ENCODE assay signal across 27 mouse cellular contexts in genomic region chr17:46042158-46042557, GRCm38 (mm10). TPM values are rescaled to one million over a fixed set of nuclear protein-coding genes. Genes with fewer than 3 reads are reported as not detected.
A peak's percentile ranks its signal among the peaks of the same experiment; 100 is the strongest.
DNase-seq lines count a peak whose midpoint lies in the region; ATAC-seq and TF ChIP-seq lines count a peak whose summit lies in the region.
"Had no signal": no experiment of that assay in that cellular context is flagged by ENCODE, and none has a peak within 500 bp of the region (broad histone marks: within the 10 kb centered on the region; RNA-seq: fewer than 3 reads in every experiment).

No protein-coding gene starts in this region.

- ATAC-seq in embryonic facial prominence, embryonic 15.5 days (ENCODE audit: insufficient number of reproducible peaks, low FRiP score, low TSS enrichment, low read depth) = no peak
- ATAC-seq: activated CD4-positive, CD25-positive, alpha-beta regulatory T cell, adult 4 months; forebrain, embryonic 13.5 days; forebrain, embryonic 16.5 days; hindbrain, postnatal 0 days had no signal

- no peak for TF ChIP-seq POLR2A in lung, adult 2 months (IDR thresholded peaks at IDR 0.05; ENCODE audit: borderline replicate concordance, extremely low read depth, low read depth, low read length)

- no peak for DNase-seq in embryonic facial prominence, embryonic 10.5 days (ENCODE audit: low spot score)
- peak; percentile 41 for DNase-seq in lung, postnatal 36 days
- DNase-seq in lung, adult 2 months = no peak
- peak; percentile 33 for DNase-seq in urinary bladder, postnatal 25 days (ENCODE audit: low spot score)
- no peak for DNase-seq in urinary bladder, adult 2 months (ENCODE audit: low spot score)
- DNase-seq in adrenal gland, adult (ENCODE audit: inconsistent age in 2 of 2, low spot score in 1 of 2) = no peak
- DNase-seq: adrenal gland, postnatal 10 days; adrenal gland, postnatal 36 days; cerebellum, adult 18-20 months; cerebellum, adult 9-10 months; cerebellum, postnatal 14 days; gastrocnemius, postnatal 10 days; gastrocnemius, postnatal 36 days; heart, adult 18-20 months; heart, postnatal 10 days; heart, postnatal 4 days had no signal

- no peak for TF ChIP-seq CTCF in lung, adult 2 months (IDR thresholded peaks at IDR 0.05; ENCODE audit: insufficient read depth, low read length)

- H3K4me3 ChIP-seq in embryonic facial prominence, embryonic 15.5 days (replicated peaks) = no peak overlapping the region
- H3K4me3 ChIP-seq in embryonic facial prominence, embryonic 10.5 days = no peak overlapping the region
- no peak overlapping the region for H3K4me3 ChIP-seq in lung, adult 2 months (replicated peaks; ENCODE audit: extremely low read depth, low read depth, low read length)
- H3K4me3 ChIP-seq: embryonic facial prominence, embryonic 12.5 days; erythroblast, embryonic 14.5 days; forebrain, embryonic 10.5 days; forebrain, embryonic 13.5 days; heart, embryonic 12.5 days; heart, embryonic 15.5 days had no signal

- H3K27me3 ChIP-seq in embryonic facial prominence, embryonic 15.5 days = no peaks in the 10 kb centered on the region
- H3K27me3 ChIP-seq in embryonic facial prominence, embryonic 10.5 days (replicated peaks; ENCODE audit: low read depth, poor library complexity, severe bottlenecking) = 0 out of 2 replicates have a peak, but pooled peaks cover 4% of the 10 kb centered on the region
- H3K27me3 ChIP-seq: embryonic facial prominence, embryonic 12.5 days; forebrain, embryonic 13.5 days; heart, embryonic 15.5 days had no signal

- WGBS in embryonic facial prominence, embryonic 15.5 days = 75% methylated on average over 8 of the region's 8 CpGs
- 86% methylated on average over 8 of the region's 8 CpGs for whole genome bisulfite sequencing in embryonic facial prominence, embryonic 10.5 days
- WGBS in lung, adult 2 months = 74% methylated on average over 8 of the region's 8 CpGs

- H3K27ac ChIP-seq in embryonic facial prominence, embryonic 15.5 days (replicated peaks) = 0 out of 2 replicates have a peak overlapping the region, but pooled peaks have one; percentile 11
- H3K27ac ChIP-seq in embryonic facial prominence, embryonic 10.5 days (replicated peaks) = no peak overlapping the region; the same call in 1 of the 2 replicates
- H3K27ac ChIP-seq: embryonic facial prominence, embryonic 12.5 days; forebrain, embryonic 10.5 days; forebrain, embryonic 13.5 days; heart, embryonic 15.5 days; hindbrain, embryonic 14.5 days; hindbrain, postnatal 0 days had no signal

- H3K9me3 ChIP-seq in embryonic facial prominence, embryonic 15.5 days (replicated peaks) = no peaks in the 10 kb centered on the region
- no peaks in the 10 kb centered on the region for H3K9me3 ChIP-seq in embryonic facial prominence, embryonic 10.5 days
- H3K9me3 ChIP-seq: embryonic facial prominence, embryonic 12.5 days; forebrain, embryonic 10.5 days; forebrain, embryonic 13.5 days; heart, embryonic 12.5 days; heart, embryonic 15.5 days had no signal

- H3K4me2 ChIP-seq in embryonic facial prominence, embryonic 15.5 days (replicated peaks) = no peak overlapping the region
- H3K4me2 ChIP-seq: embryonic facial prominence, embryonic 12.5 days; forebrain, embryonic 13.5 days; heart, embryonic 12.5 days; heart, embryonic 15.5 days; hindbrain, embryonic 14.5 days had no signal

- H3K36me3 ChIP-seq in embryonic facial prominence, embryonic 15.5 days = no peaks in the 10 kb centered on the region
- no peaks in the 10 kb centered on the region for H3K36me3 ChIP-seq in embryonic facial prominence, embryonic 10.5 days (replicated peaks)
- H3K36me3 ChIP-seq: embryonic facial prominence, embryonic 12.5 days; forebrain, embryonic 10.5 days; heart, embryonic 12.5 days; heart, embryonic 15.5 days had no signal

- H3K9ac ChIP-seq in embryonic facial prominence, embryonic 15.5 days = no peak overlapping the region
- H3K9ac ChIP-seq: embryonic facial prominence, embryonic 12.5 days; forebrain, embryonic 13.5 days; heart, embryonic 12.5 days; heart, embryonic 15.5 days; hindbrain, embryonic 14.5 days had no signal

- 0 out of 2 replicates have a peak, but pooled peaks cover 7% of the 10 kb centered on the region for H3K4me1 ChIP-seq in embryonic facial prominence, embryonic 15.5 days
- peaks cover 7% of the 10 kb centered on the region for H3K4me1 ChIP-seq in embryonic facial prominence, embryonic 10.5 days
- H3K4me1 ChIP-seq in lung, adult 2 months (ENCODE audit: control insufficient read depth, insufficient read depth, low read length) = peaks cover 7% of the 10 kb centered on the region; the same call in 1 of the 2 replicates
- H3K4me1 ChIP-seq: embryonic facial prominence, embryonic 12.5 days; forebrain, embryonic 10.5 days; forebrain, embryonic 13.5 days had no signal

RNA-seq across cellular contexts. Expression of gene Vegfa, which starts 10.0 kb away (rescaled TPM):
- polyA plus RNA-seq in embryonic facial prominence, embryonic 15.5 days (2015; fragmentation: Nextera tagmentation; extraction: Ambion mirVana) = 4.6 and 6.9 TPM in 2 replicates
- 2.1 and 2.3 TPM in 2 replicates for polyA plus RNA-seq in embryonic facial prominence, embryonic 10.5 days (2016; fragmentation: Nextera tagmentation; extraction: Ambion mirVana)
- 1,228 and 1,453 TPM in 2 replicates for polyA plus RNA-seq in lung, adult 2 months (2012; rRNA removed)
- polyA plus RNA-seq in urinary bladder, adult 2 months (2012; rRNA removed) = 98.3 and 138 TPM in 2 replicates
- polyA plus RNA-seq: activated CD4-positive, CD25-positive, alpha-beta regulatory T cell, adult 4 months had no signal

Comparison
In these comparisons a context has a peak if more than half of its experiments do, and no peak if none do; other contexts are left out.
1. DNase-seq: peak in lung, postnatal 36 days (single experiment) and urinary bladder, postnatal 25 days (single experiment); none in embryonic facial prominence, embryonic 10.5 days (single experiment), lung, adult 2 months (single experiment), urinary bladder, adult 2 months (single experiment) and adrenal gland, adult (0 of 2).
2. RNA of gene Vegfa, which starts 10.0 kb away (polyA plus RNA-seq): 1,228 to 1,453 TPM in lung, adult 2 months and 98.3 to 138 TPM in urinary bladder, adult 2 months; 4.6 to 6.9 TPM in embryonic facial prominence, embryonic 15.5 days and 2.1 to 2.3 TPM in embryonic facial prominence, embryonic 10.5 days; every median in the first group is over 10 times any median in the second.